Mouse (Mus musculus) neural tube, embryonic 14.5 days (tissue): ENCODE data around the gene Gm9733. TPM values are rescaled to one million over a fixed set of nuclear protein-coding genes. Genes with fewer than 3 reads are reported as not detected.

Experiments
- ATAC-seq: fragments of 200-750 bp; cut with Nextera tagmentation; 2 replicates; pipeline ENCODE4 v1.8.0; 2017; ENCODE audit warnings: low read depth, mild to moderate bottlenecking, moderate TSS enrichment, moderate library complexity
- H3K27ac ChIP-seq: fragments of 300-500 bp; sonication (generic); 2 replicates; pipeline ENCODE4 v1.5.1; 2014; ENCODE audit warnings: low read depth, mild to moderate bottlenecking, control low read depth, low read length, moderate library complexity, mixed read lengths
- H3K27me3 ChIP-seq: fragments of 300-500 bp; sonication (generic); 2 replicates; pipeline ENCODE4 v1.6.1; 2014; ENCODE audit warnings: low read length; ENCODE audit not compliant: control insufficient read depth, insufficient read depth
- H3K36me3 ChIP-seq: fragments of 300-500 bp; sonication (generic); 2 replicates; pipeline ENCODE4 v1.6.1; 2014; ENCODE audit warnings: low read length, mixed read lengths; ENCODE audit not compliant: control insufficient read depth, insufficient read depth
- H3K4me1 ChIP-seq: fragments of 300-500 bp; sonication (generic); 2 replicates; pipeline ENCODE4 v1.6.1; 2014; ENCODE audit warnings: low read length; ENCODE audit not compliant: control insufficient read depth, insufficient read depth
- H3K4me2 ChIP-seq: fragments of 300-500 bp; sonication (generic); 2 replicates; pipeline ENCODE4 v1.6.1; 2014; ENCODE audit warnings: mild to moderate bottlenecking, low read depth, low read length, control low read depth
- H3K4me3 ChIP-seq: fragments of 300-500 bp; sonication (generic); 2 replicates; pipeline ENCODE4 v1.5.1; 2014; ENCODE audit warnings: low read depth, low read length, control low read depth, mixed read lengths
- H3K9ac ChIP-seq: fragments of 300-500 bp; sonication (generic); replicated peaks from 2 replicates; pipeline ENCODE4 v1.6.1; 2014; ENCODE audit warnings: low read depth, mild to moderate bottlenecking, control low read depth, low read length, mixed read lengths
- H3K9me3 ChIP-seq: fragments of 300-500 bp; sonication (generic); 2 replicates; pipeline ENCODE4 v1.6.1; 2016; ENCODE audit warnings: low read length; ENCODE audit not compliant: control insufficient read depth
- WGBS: fragments of 180-500 bp; shearing (Covaris S2); extraction: QIAGEN DNeasy Blood & Tissue Kit; methylation state at CpG from one replicate; pipeline ENCODE4 v1.1.7; 2014; 5-methylcytosine and 5-hydroxymethylcytosine counted together
- polyA plus RNA-seq: library from polyadenylated mRNA; unstranded; fragments of >200 nt; fragmentation: Nextera tagmentation; extraction: Ambion mirVana; gene quantifications from 2 replicates; pipeline ENCODE4 v1.2.1, GENCODE M21; 2014

Gm9733 gene
- polyA plus RNA-seq, 1 experiment from 2014 or later = not detected

- H3K27me3 ChIP-seq = no peaks in the 10 kb centered on the region
- ATAC-seq = no peak
- no peaks in the 10 kb centered on the region for H3K4me1 ChIP-seq
- no peak overlapping the region for H3K4me2 ChIP-seq
- WGBS = 84% methylated on average over 5 of the region's 5 CpGs
- no peak overlapping the region for H3K4me3 ChIP-seq
- no peaks in the 10 kb centered on the region for H3K36me3 ChIP-seq
- H3K9ac ChIP-seq = no peak overlapping the region
- H3K9me3 ChIP-seq = no peaks in the 10 kb centered on the region
- no peak overlapping the region for H3K27ac ChIP-seq
Measured at GRCm38 (mm10) chr3:15275899-15276526, 56.1 kb downstream of the Gm9733 start.

GRCm38 (mm10) chr3:15264450-15264849 is 67.7 kb downstream of the Gm9733 start:
- H3K9me3 ChIP-seq = no peaks in the 10 kb centered on the region
- H3K4me2 ChIP-seq = no peak overlapping the region
- no peak for ATAC-seq
- H3K4me1 ChIP-seq = no peaks in the 10 kb centered on the region
- no peak overlapping the region for H3K27ac ChIP-seq
- no peak overlapping the region for H3K9ac ChIP-seq
- no peaks in the 10 kb centered on the region for H3K27me3 ChIP-seq
- no peaks in the 10 kb centered on the region for H3K36me3 ChIP-seq
- WGBS = 10% methylated on average over 3 of the region's 3 CpGs
- H3K4me3 ChIP-seq = no peak overlapping the region

DNA sequence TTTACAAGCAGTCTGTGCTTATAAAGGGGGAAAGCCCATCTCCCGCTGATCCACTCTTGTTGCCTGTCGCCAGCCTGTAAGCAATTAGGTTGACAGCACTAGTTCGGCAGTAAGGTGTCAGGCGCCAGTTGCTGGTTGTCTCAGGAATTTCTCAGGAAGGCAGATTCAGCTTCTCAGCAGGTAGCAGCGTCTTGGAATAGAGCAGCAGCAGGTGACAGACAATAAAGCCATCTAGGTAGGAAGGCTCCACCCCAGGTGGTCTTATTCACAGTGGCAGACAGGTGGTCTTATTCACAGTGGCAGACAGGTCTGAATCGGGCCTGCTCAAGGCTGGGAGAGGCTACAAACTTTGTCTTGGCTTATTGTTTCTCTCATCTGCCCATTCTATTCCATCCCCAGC is 76.4 kb downstream of the Gm9733 start:
- no peaks in the 10 kb centered on the region for H3K9me3 ChIP-seq
- H3K27ac ChIP-seq = no peak overlapping the region
- H3K36me3 ChIP-seq = no peaks in the 10 kb centered on the region
- no peaks in the 10 kb centered on the region for H3K27me3 ChIP-seq
- H3K4me2 ChIP-seq = no peak overlapping the region
- no peak overlapping the region for H3K4me3 ChIP-seq
- no peak for ATAC-seq
- no peaks in the 10 kb centered on the region for H3K4me1 ChIP-seq
- 65% methylated on average over 6 of the region's 6 CpGs for WGBS
- H3K9ac ChIP-seq = no peak overlapping the region

Other genes starting within 250 kb of the Gm9733 start
- not detected in 2 replicates for gene Sirpb1a, start 94.2 kb upstream of the Gm9733 start, polyA plus RNA-seq
- not detected in 2 replicates for gene Sirpb1b, start 242.8 kb upstream of the Gm9733 start, polyA plus RNA-seq